Mouse (Mus musculus): ENCODE data around the gene Mrpl41. TPM values are rescaled to one million over a fixed set of nuclear protein-coding genes. Genes with fewer than 3 reads are reported as not detected.
"Not testable (repeated sequence)": the region's sequence is repeated elsewhere in the genome, so short reads cannot be mapped to it uniquely, and the experiment has no call there.

Gene Mrpl41
- polyA plus RNA-seq, 1 experiment from 2014 or later = 123 TPM

DNA sequence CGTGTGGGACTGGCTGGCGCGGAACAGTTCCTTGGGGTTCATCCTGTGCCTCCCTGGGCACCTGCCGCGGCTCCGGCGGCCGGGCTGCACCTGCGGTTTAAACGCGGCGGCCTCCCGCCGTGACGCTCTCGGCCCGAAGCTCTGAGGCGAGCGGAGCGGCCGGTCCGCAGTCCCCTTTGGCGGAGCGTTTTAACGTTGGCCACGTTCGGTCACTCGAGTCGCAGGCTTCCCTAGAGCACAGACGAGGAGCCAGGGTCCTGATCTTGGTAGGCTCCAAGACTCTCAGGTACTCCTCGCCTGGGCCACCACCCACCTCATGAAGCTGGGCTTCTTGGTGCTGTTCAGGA lies 24.7 kb downstream of the Mrpl41 start:
- H3K4me3 ChIP-seq (ENCODE audit: low read depth, low read length) = peak overlapping the region; percentile 98
- no peak overlapping the region for H3K27ac ChIP-seq (ENCODE audit: low read depth, low read length)
- ATAC-seq (replicated peaks; ENCODE audit: insufficient number of reproducible peaks, low FRiP score, low TSS enrichment) = peak; percentile 21
- peaks cover 6% of the 10 kb centered on the region for H3K4me1 ChIP-seq (ENCODE audit: control insufficient read depth, insufficient read depth, low read length)
- whole genome bisulfite sequencing (ENCODE audit: insufficient replicate concordance) = under 1% methylated on average over 31 of the region's 31 CpGs
- H3K27me3 ChIP-seq (ENCODE audit: control insufficient read depth, insufficient read depth, low read length) = no peaks in the 10 kb centered on the region
- no peaks in the 10 kb centered on the region for H3K9me3 ChIP-seq (replicated peaks; ENCODE audit: control insufficient read depth, low read length)
- H3K36me3 ChIP-seq (ENCODE audit: control insufficient read depth, insufficient read depth, low read length) = peaks cover 23% of the 10 kb centered on the region
- peak overlapping the region; percentile 94 for H3K9ac ChIP-seq (ENCODE audit: low read depth, low read length)
- H3K4me2 ChIP-seq = peak overlapping the region; percentile 95

DNA sequence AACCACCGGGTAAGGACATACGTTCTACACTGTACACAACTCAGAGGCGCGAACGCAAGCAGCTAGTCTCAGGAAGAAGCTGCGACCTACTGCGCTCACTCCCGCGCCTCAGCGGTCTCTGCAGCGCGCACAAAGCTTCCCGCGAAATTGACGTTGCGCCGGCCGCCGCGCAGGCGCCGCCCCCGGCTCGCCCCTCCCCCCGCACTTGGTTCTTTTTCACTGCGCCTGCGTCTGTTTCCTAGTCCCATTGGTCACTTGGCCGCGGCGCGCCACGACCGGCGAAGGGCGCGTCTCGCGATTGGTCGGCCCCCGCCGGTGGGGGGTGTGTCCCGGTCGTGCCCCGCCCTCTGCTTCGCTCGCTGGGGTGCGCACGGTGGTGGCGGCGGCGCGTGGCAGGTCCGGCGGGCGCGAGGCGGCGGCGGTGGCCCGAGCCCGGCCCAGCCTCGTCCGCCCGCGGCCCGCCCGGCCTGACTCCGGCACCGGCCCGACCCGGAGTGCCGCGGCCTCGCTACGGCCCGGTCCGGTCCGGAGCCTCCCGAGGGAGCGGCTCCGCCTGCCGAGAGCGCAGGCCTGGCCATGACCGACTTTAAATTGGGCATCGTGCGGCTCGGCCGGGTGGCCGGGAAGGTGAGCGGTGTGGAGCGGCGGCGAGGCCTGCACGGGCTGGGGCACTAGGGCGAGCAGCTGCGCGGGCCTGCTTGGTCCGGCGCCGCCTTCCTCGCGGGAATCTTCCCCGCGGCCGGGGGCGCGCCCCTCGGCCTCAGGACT lies 25.3 kb downstream of the Mrpl41 start, which contains the start of gene Zmynd19:
Gene Zmynd19, plus strand, starts transcription at position 372 of the 768 bp plus-strand sequence.
- H3K4me2 ChIP-seq = peak within 1 kb of the TSS; percentile 95
- no peaks in the 10 kb centered on the region for H3K27me3 ChIP-seq (ENCODE audit: control insufficient read depth, insufficient read depth, low read length)
- peak within 1 kb of the TSS; percentile 94 for H3K9ac ChIP-seq (ENCODE audit: low read depth, low read length)
- peaks cover 20% of the 10 kb centered on the region for H3K36me3 ChIP-seq (ENCODE audit: control insufficient read depth, insufficient read depth, low read length)
- peak within 1 kb of the TSS; percentile 98 for H3K4me3 ChIP-seq (ENCODE audit: low read depth, low read length)
- no peaks in the 10 kb centered on the region for H3K9me3 ChIP-seq (replicated peaks; ENCODE audit: control insufficient read depth, low read length)
- ATAC-seq (replicated peaks; ENCODE audit: insufficient number of reproducible peaks, low FRiP score, low TSS enrichment) = peak; percentile 99
- H3K27ac ChIP-seq (ENCODE audit: low read depth, low read length) = no peak within 1 kb of the TSS
- WGBS (ENCODE audit: insufficient replicate concordance) = under 1% methylated on average over 107 of the region's 108 CpGs
- peaks cover 6% of the 10 kb centered on the region for H3K4me1 ChIP-seq (ENCODE audit: control insufficient read depth, insufficient read depth, low read length)

DNA sequence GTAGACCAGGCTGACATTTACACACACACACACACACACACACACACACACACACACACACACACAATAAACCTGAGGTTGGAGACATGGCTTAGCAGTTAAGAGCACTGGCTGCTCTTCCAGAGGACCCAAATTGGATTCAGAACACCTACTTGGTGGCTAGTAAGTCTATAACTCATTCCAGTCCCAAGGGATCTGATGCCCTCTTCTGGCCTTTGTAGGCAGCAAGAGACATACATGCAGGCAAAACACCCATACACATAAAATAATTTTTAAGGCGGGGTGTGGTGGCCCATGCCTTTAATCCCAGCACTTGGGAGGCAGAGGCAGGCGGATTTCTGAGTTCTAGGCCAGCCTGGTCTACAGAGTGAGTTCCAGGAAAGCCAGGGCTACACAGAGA lies 30.6 kb downstream of the Mrpl41 start:
- H3K9ac ChIP-seq (ENCODE audit: low read depth, low read length); H3K27ac ChIP-seq (ENCODE audit: low read depth, low read length); H3K4me1 ChIP-seq (ENCODE audit: control insufficient read depth, insufficient read depth, low read length); ATAC-seq (replicated peaks; ENCODE audit: insufficient number of reproducible peaks, low FRiP score, low TSS enrichment); H3K4me2 ChIP-seq; H3K9me3 ChIP-seq (replicated peaks; ENCODE audit: control insufficient read depth, low read length); H3K27me3 ChIP-seq (ENCODE audit: control insufficient read depth, insufficient read depth, low read length); H3K36me3 ChIP-seq (ENCODE audit: control insufficient read depth, insufficient read depth, low read length); H3K4me3 ChIP-seq (ENCODE audit: low read depth, low read length): not testable (repeated sequence)
- 44% methylated on average over 2 of the region's 2 CpGs for WGBS (ENCODE audit: insufficient replicate concordance)

DNA sequence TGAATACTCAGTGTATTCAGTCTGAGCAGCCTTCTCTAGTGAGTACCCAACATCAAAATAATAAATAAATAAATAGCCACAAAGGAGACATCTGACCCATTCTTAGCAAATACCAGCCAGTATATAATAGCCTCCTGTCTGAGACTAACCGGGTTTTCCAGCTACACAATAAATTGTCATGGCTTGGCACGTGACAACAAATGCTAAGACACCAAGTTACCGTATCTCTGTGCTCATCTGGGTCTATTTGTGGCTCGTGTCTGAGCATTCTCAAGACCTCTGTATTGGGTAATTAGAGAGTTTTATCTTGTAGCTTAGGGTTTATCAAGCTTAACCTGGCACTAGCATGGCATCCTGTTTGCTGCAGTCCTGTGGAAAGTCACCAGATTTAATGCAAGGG lies 32.8 kb downstream of the Mrpl41 start:
- no peak overlapping the region for H3K9ac ChIP-seq (ENCODE audit: low read depth, low read length)
- H3K9me3 ChIP-seq (replicated peaks; ENCODE audit: control insufficient read depth, low read length) = no peaks in the 10 kb centered on the region
- no peak overlapping the region for H3K4me3 ChIP-seq (ENCODE audit: low read depth, low read length)
- H3K27ac ChIP-seq (ENCODE audit: low read depth, low read length) = no peak overlapping the region
- H3K4me2 ChIP-seq = no peak overlapping the region
- H3K27me3 ChIP-seq (ENCODE audit: control insufficient read depth, insufficient read depth, low read length) = no peaks in the 10 kb centered on the region
- no peaks in the 10 kb centered on the region for H3K36me3 ChIP-seq (ENCODE audit: control insufficient read depth, insufficient read depth, low read length)
- H3K4me1 ChIP-seq (ENCODE audit: control insufficient read depth, insufficient read depth, low read length) = no peaks in the 10 kb centered on the region
- ATAC-seq (replicated peaks; ENCODE audit: insufficient number of reproducible peaks, low FRiP score, low TSS enrichment) = no peak
- 75% methylated on average over 4 of the region's 4 CpGs for WGBS (ENCODE audit: insufficient replicate concordance)

DNA sequence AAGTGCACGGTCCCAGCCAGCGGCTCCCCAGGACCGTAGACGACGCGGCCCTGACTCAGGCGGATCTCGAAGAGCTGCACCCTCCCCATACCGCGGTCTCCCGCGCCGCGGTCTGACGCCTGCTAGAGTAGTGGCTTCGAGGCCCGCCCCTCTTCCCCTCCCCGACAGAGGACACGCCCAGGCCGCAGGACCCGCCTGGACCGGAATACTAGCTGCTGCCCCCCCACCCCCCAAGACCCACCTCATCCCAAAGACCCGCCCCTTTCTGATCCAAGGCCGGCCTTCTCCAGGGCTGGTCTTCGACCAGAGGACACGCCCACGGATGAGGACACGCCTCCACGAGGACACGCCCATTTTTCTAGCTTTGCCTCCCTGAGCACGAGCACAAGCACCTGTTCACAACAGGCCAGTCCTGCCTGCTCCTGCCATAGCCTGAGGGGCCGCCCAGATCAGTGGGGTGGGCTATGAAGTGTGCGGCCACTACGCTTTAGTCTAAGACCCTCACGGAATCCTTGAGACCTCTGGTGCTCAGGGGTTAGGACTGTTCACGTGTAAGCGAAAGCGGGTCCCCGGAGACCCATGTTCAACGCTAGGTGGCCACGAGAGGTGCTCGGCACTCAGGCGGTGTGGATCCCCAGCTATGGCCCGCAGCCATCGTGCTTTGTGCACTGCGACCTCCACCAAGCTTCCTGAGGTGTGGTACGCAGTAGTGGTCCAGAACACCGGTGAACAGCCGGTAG lies 39.7 kb downstream of the Mrpl41 start, which contains the start of gene Arrdc1:
Gene Arrdc1, minus strand, starts transcription at position 196 of the 740 bp plus-strand sequence.
- Histone ChIP-seq H3K4me1 (ENCODE audit: control insufficient read depth, insufficient read depth, low read length) (no peaks in the 10 kb centered on the region), H3K36me3 (ENCODE audit: control insufficient read depth, insufficient read depth, low read length) (no peaks in the 10 kb centered on the region), H3K4me2 (peak within 1 kb of the TSS; percentile 99), H3K27ac (ENCODE audit: low read depth, low read length) (peak within 1 kb of the TSS; percentile 60; the same call in 1 of the 2 replicates), H3K9ac (ENCODE audit: low read depth, low read length) (peak within 1 kb of the TSS; percentile 71), H3K4me3 (ENCODE audit: low read depth, low read length) (peak within 1 kb of the TSS; percentile 74), H3K27me3 (ENCODE audit: control insufficient read depth, insufficient read depth, low read length) (no peaks in the 10 kb centered on the region), H3K9me3 (replicated peaks; ENCODE audit: control insufficient read depth, low read length) (no peaks in the 10 kb centered on the region)
- under 1% methylated on average over 42 of the region's 49 CpGs for WGBS (ENCODE audit: insufficient replicate concordance)
- peak; percentile 94 for ATAC-seq (replicated peaks; ENCODE audit: insufficient number of reproducible peaks, low FRiP score, low TSS enrichment)

DNA sequence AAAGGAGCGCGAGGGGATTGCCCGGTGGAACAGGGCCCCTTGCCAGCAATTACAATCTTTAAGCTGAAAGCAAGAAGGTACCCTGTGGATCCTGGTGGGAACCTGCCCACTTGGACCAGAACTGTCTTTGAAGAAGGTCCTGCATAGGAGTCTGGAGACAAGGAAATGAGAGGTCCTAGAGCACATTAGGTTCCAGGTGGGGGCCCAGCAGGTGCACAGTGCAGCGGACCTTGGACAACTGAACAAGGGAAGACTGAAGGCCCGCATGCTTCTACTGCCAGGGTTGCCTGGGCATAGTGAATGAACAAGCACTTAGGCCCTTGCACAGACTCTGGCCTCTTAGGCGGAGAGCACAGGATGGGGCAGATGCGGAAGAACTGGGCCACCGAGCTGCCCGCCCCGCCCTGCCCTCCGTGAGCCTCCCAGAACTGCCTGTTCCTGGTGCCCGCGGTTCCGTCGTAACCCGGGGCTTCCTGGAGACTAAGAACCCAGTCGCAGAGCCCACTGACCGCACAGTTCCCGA lies 40.4 kb downstream of the Mrpl41 start:
- no peaks in the 10 kb centered on the region for H3K27me3 ChIP-seq (ENCODE audit: control insufficient read depth, insufficient read depth, low read length)
- peak overlapping the region; percentile 74 for H3K4me3 ChIP-seq (ENCODE audit: low read depth, low read length)
- peak overlapping the region; percentile 60; the same call in 1 of the 2 replicates for H3K27ac ChIP-seq (ENCODE audit: low read depth, low read length)
- peak overlapping the region; percentile 99 for H3K4me2 ChIP-seq
- no peaks in the 10 kb centered on the region for H3K9me3 ChIP-seq (replicated peaks; ENCODE audit: control insufficient read depth, low read length)
- peak overlapping the region; percentile 71 for H3K9ac ChIP-seq (ENCODE audit: low read depth, low read length)
- no peaks in the 10 kb centered on the region for H3K36me3 ChIP-seq (ENCODE audit: control insufficient read depth, insufficient read depth, low read length)
- WGBS (ENCODE audit: insufficient replicate concordance) = 8% methylated on average over 18 of the region's 19 CpGs
- H3K4me1 ChIP-seq (ENCODE audit: control insufficient read depth, insufficient read depth, low read length) = no peaks in the 10 kb centered on the region
- ATAC-seq (replicated peaks; ENCODE audit: insufficient number of reproducible peaks, low FRiP score, low TSS enrichment) = peak; percentile 55

DNA sequence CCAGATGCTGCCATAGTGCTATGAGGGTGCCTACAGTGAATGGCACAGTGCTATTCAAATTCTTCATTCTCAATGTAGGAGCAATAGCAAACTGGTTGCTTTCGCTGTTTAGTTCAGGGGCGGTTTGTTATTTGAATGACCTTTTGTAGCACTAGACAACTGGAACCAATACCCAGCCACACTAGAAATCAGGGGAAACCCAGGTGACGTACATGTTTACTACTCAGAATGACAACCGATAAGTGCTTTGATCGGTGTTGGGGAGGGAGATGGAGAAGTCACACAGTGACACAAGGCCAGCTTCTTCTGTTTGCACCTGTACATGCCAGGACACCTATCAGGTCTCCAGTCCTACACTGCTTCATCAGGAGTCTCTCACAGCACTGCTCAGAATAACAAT lies 45.3 kb downstream of the Mrpl41 start:
- Histone ChIP-seq H3K9ac (ENCODE audit: low read depth, low read length) (no peak overlapping the region), H3K9me3 (replicated peaks; ENCODE audit: control insufficient read depth, low read length) (no peaks in the 10 kb centered on the region), H3K27me3 (ENCODE audit: control insufficient read depth, insufficient read depth, low read length) (no peaks in the 10 kb centered on the region; the same call in none of the 2 replicates), H3K4me3 (ENCODE audit: low read depth, low read length) (no peak overlapping the region), H3K27ac (ENCODE audit: low read depth, low read length) (no peak overlapping the region), H3K4me2 (no peak overlapping the region), H3K4me1 (ENCODE audit: control insufficient read depth, insufficient read depth, low read length) (no peaks in the 10 kb centered on the region; the same call in 1 of the 2 replicates), H3K36me3 (ENCODE audit: control insufficient read depth, insufficient read depth, low read length) (no peaks in the 10 kb centered on the region)
- 86% methylated on average over 5 of the region's 5 CpGs for WGBS (ENCODE audit: insufficient replicate concordance)
- no peak for ATAC-seq (replicated peaks; ENCODE audit: insufficient number of reproducible peaks, low FRiP score, low TSS enrichment)

DNA sequence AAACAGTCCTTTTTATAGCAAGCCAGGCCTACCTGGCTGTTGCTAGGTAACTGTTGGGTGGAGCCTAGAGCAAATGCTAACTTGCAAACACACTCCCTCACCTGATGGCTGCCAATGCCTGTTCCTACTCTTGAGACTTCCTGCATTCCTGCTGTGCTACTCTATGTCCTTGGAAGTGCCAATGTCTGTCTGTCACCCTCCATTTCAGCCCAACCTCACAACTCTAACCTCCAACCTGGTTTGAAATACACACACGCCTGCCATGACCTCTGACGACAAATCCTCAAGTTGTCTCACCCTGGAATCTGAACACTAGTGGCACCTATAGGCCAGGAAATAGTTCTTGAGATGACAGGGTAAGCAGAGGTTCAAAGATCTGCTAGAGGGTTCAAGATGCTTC lies 45.8 kb downstream of the Mrpl41 start:
- ATAC-seq (replicated peaks; ENCODE audit: insufficient number of reproducible peaks, low FRiP score, low TSS enrichment) = no peak
- no peaks in the 10 kb centered on the region for H3K36me3 ChIP-seq (ENCODE audit: control insufficient read depth, insufficient read depth, low read length)
- H3K27ac ChIP-seq (ENCODE audit: low read depth, low read length) = no peak overlapping the region
- no peak overlapping the region for H3K4me3 ChIP-seq (ENCODE audit: low read depth, low read length)
- no peaks in the 10 kb centered on the region; the same call in none of the 2 replicates for H3K27me3 ChIP-seq (ENCODE audit: control insufficient read depth, insufficient read depth, low read length)
- WGBS (ENCODE audit: insufficient replicate concordance) = 51% methylated on average over 2 of the region's 2 CpGs
- no peak overlapping the region for H3K9ac ChIP-seq (ENCODE audit: low read depth, low read length)
- H3K4me2 ChIP-seq = no peak overlapping the region
- no peaks in the 10 kb centered on the region; the same call in 1 of the 2 replicates for H3K4me1 ChIP-seq (ENCODE audit: control insufficient read depth, insufficient read depth, low read length)
- no peaks in the 10 kb centered on the region for H3K9me3 ChIP-seq (replicated peaks; ENCODE audit: control insufficient read depth, low read length)
